Mouse (Mus musculus) forebrain, embryonic 14.5 days (tissue): ENCODE results near the gene Prss27. TPM values are rescaled to one million over a fixed set of nuclear protein-coding genes. Genes with fewer than 3 reads are reported as not detected.

Experiments
- ATAC-seq: fragments of 200-750 bp; cut with Nextera tagmentation; 2 replicates; pipeline ENCODE4 v1.8.0; 2017; ENCODE audit warnings: mild to moderate bottlenecking, moderate library complexity
- DNase-seq: peaks from one replicate; pipeline ENCODE4 v3.0.0-alpha.2; 2015; ENCODE audit warnings: low spot score
- H3K27ac ChIP-seq: fragments of 300-500 bp; sonication (generic); 2 replicates; pipeline ENCODE4 v1.5.1; 2014; ENCODE audit warnings: low read depth, mild to moderate bottlenecking, control low read depth, low read length, moderate library complexity
- H3K27me3 ChIP-seq: fragments of 300-500 bp; sonication (generic); replicated peaks from 2 replicates; pipeline ENCODE4 v1.6.1; 2014; ENCODE audit warnings: low read length, control low read depth, mixed read lengths; ENCODE audit not compliant: control insufficient read depth, insufficient read depth
- H3K36me3 ChIP-seq: fragments of 300-500 bp; sonication (generic); 2 replicates; pipeline ENCODE4 v1.6.1; 2014; ENCODE audit warnings: low read length, control low read depth; ENCODE audit not compliant: control insufficient read depth, insufficient read depth
- H3K4me1 ChIP-seq: fragments of 300-500 bp; sonication (generic); 2 replicates; pipeline ENCODE4 v1.6.1; 2014; ENCODE audit warnings: antibody characterized with exemption, low read length, control low read depth; ENCODE audit not compliant: control insufficient read depth, insufficient read depth
- H3K4me2 ChIP-seq: fragments of 300-500 bp; sonication (generic); 2 replicates; pipeline ENCODE4 v1.6.1; 2014; ENCODE audit warnings: mild to moderate bottlenecking, control low read depth, low read length
- H3K4me3 ChIP-seq: fragments of 300-500 bp; sonication (generic); 2 replicates; pipeline ENCODE4 v1.5.1; 2014; ENCODE audit warnings: low read depth, low read length, control low read depth
- H3K9ac ChIP-seq: fragments of 300-500 bp; sonication (generic); 2 replicates; pipeline ENCODE4 v1.6.1; 2014; ENCODE audit warnings: mild to moderate bottlenecking, low read length, control low read depth, moderate library complexity
- H3K9me3 ChIP-seq: fragments of 300-500 bp; sonication (generic); replicated peaks from 2 replicates; pipeline ENCODE4 v1.6.1; 2016; ENCODE audit warnings: low read length, control low read depth, mixed read lengths; ENCODE audit not compliant: control insufficient read depth
- WGBS: fragments of 180-500 bp; shearing (Covaris S2); extraction: QIAGEN DNeasy Blood & Tissue Kit; methylation state at CpG from one replicate; pipeline ENCODE4 v1.1.7; 2014; 5-methylcytosine and 5-hydroxymethylcytosine counted together
- polyA plus RNA-seq: library from polyadenylated mRNA; unstranded; fragments of >200 nt; fragmentation: Nextera tagmentation; extraction: Ambion mirVana; gene quantifications from 2 replicates; pipeline ENCODE4 v1.2.1, GENCODE M21; 2014

Gene Prss27
- polyA plus RNA-seq, 1 experiment from 2014 or later = not detected

DNA sequence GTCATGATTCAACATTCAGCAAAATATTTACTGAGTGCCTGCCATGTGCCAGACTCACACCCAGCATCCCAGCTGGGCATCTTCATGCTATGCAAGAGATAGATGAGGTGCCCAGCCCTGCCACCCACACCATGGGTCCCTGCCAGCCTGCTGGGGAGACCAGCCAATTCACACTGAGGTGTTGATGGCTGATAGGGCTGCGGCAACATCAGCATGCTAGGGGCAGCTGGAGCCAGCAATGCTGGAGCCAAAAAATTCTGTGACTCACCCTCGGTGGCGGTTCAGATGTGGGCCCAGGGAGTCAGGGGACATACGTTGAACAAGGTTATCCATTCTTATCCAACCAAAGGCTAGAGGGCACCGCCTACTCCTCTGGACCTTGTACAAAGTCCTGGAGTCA is 37.5 kb upstream of the Prss27 start:
- Histone ChIP-seq H3K27ac (no peak overlapping the region), H3K4me1 (no peaks in the 10 kb centered on the region), H3K4me3 (no peak overlapping the region), H3K9me3 (no peaks in the 10 kb centered on the region), H3K27me3 (no peaks in the 10 kb centered on the region), H3K36me3 (no peaks in the 10 kb centered on the region), H3K9ac (no peak overlapping the region), H3K4me2 (no peak overlapping the region)
- no peak for ATAC-seq
- DNase-seq = no peak
- WGBS = 74% methylated on average over 5 of the region's 5 CpGs

DNA sequence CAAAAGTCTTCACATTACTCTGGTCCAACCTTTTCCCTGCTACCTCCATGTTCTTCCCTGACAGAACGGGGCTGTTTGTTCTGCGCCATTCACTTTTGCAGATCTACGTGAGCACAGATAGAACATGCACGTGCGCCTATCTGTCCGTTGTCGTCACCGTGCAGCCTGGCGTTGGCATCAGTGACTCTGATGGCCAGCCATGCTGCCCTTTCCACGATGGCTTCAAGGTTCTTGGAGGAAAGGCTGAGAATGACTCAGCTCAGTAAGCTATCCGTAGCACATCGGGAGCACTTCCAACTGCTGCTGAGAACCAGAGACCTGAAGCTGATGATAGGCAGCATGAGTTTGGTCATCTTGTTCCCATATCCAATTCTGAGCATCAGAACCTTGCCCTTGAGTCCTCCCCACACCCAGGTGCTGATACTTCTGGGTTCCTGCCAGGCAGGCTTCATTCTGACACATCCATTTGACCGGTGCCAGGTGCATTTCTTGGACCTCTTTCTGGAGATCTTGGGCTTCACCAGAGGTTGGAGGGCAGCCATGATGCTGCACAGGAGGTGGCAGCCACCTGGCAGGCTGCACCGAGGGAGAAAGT is 33.8 kb upstream of the Prss27 start:
- DNase-seq = no peak
- H3K4me2 ChIP-seq = no peak overlapping the region
- no peaks in the 10 kb centered on the region for H3K9me3 ChIP-seq
- H3K4me3 ChIP-seq = no peak overlapping the region
- no peak for ATAC-seq
- H3K36me3 ChIP-seq = no peaks in the 10 kb centered on the region
- 90% methylated on average over 14 of the region's 14 CpGs for WGBS
- no peak overlapping the region for H3K9ac ChIP-seq
- no peaks in the 10 kb centered on the region for H3K27me3 ChIP-seq
- no peaks in the 10 kb centered on the region for H3K4me1 ChIP-seq
- H3K27ac ChIP-seq = no peak overlapping the region

DNA sequence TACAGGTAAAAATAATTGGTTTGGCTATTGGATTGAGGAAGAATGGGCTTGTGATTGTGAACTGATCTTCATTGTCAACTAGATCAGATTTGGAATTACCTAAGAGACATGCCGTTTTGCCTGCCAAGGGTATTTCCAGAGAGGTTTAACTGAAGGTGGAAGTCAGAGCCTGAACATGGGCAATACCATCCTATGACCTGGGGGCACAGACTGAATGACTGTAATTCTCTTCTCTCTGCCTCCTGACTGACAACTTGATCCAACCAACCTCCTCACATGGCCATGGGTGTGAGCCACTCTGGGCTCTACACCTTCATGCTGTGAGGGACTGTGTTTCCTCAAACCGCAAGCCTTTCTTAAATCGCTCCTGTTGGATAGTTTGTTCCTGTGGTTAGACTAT is 32.9 kb upstream of the Prss27 start:
- Histone ChIP-seq H3K9ac (no peak overlapping the region), H3K4me1 (no peaks in the 10 kb centered on the region), H3K27ac (no peak overlapping the region), H3K9me3 (no peaks in the 10 kb centered on the region), H3K4me3 (no peak overlapping the region), H3K27me3 (no peaks in the 10 kb centered on the region), H3K36me3 (no peaks in the 10 kb centered on the region), H3K4me2 (no peak overlapping the region)
- ATAC-seq (no peak), DNase-seq (no peak)
- WGBS = 93% methylated on average over 3 of the region's 3 CpGs

GRCm38 (mm10) chr17:24006930-24007329 is 31.0 kb upstream of the Prss27 start:
- no peaks in the 10 kb centered on the region for H3K27me3 ChIP-seq
- H3K4me2 ChIP-seq = no peak overlapping the region
- H3K27ac ChIP-seq = no peak overlapping the region
- WGBS = 43% methylated on average over 2 of the region's 2 CpGs
- no peaks in the 10 kb centered on the region for H3K36me3 ChIP-seq
- ATAC-seq (no peak), DNase-seq (no peak)
- no peaks in the 10 kb centered on the region for H3K4me1 ChIP-seq
- H3K9ac ChIP-seq = no peak overlapping the region
- H3K9me3 ChIP-seq = no peaks in the 10 kb centered on the region
- no peak overlapping the region for H3K4me3 ChIP-seq

DNA sequence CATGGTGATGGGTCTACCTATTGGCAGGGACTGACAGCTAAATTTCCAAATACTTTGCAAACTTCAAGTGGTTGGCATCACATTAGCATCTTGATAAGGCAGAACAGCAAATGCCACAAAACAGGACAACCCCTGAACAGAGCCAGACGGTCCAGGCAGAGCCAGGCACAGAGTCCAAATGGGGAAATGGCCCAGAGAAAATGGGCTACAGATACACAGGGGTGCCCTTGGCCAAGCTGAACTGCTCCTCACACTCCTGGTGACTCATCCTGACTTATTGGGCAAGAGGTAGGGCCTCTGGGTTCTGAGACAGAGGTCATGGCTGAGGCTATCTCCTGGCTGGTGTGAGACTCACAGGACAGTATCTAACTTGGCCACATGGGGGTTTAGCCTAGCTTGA is 30.6 kb upstream of the Prss27 start:
- 84% methylated on average over 1 of the region's 1 CpGs for WGBS
- ATAC-seq (no peak), DNase-seq (no peak)
- Histone ChIP-seq H3K9me3 (no peaks in the 10 kb centered on the region), H3K4me3 (no peak overlapping the region), H3K4me2 (no peak overlapping the region), H3K36me3 (no peaks in the 10 kb centered on the region), H3K4me1 (no peaks in the 10 kb centered on the region), H3K27ac (no peak overlapping the region), H3K27me3 (no peaks in the 10 kb centered on the region), H3K9ac (no peak overlapping the region)

- no peak for ATAC-seq
- no peak overlapping the region for H3K4me3 ChIP-seq
- WGBS = 76% methylated on average over 4 of the region's 4 CpGs
These were observed 29.8 kb upstream of the Prss27 start for GRCm38 (mm10) chr17:24008105-24008504.

DNA sequence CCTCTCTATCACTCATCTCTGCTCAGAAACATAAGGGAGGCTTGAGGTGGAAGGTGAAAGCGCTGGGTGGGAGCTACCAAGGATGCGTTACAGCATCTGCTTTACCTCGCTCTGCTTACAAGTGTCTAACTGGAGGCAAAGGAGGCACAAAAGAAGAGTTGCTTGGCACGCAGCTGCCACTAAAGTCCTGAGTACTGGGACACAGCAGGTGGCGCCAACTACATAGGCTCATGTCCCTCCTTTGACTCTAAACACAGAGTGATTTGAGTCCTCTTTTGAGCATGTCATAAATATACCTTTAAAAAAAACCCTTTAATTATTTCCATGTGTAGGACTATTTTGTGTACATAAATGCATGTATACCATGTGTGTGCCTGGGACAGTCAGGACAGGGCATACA is 28.3 kb upstream of the Prss27 start:
- 53% methylated on average over 5 of the region's 5 CpGs for WGBS
- H3K4me1 ChIP-seq = no peaks in the 10 kb centered on the region
- H3K4me3 ChIP-seq = no peak overlapping the region
- no peak for DNase-seq
- no peak overlapping the region for H3K4me2 ChIP-seq
- H3K36me3 ChIP-seq = no peaks in the 10 kb centered on the region
- H3K27ac ChIP-seq = no peak overlapping the region
- ATAC-seq = no peak
- H3K9ac ChIP-seq = no peak overlapping the region
- no peaks in the 10 kb centered on the region for H3K9me3 ChIP-seq
- no peaks in the 10 kb centered on the region for H3K27me3 ChIP-seq

More at GRCm38 (mm10) chr17:24008105-24008504, 29.8 kb upstream of the Prss27 start:
- H3K9me3 ChIP-seq = no peaks in the 10 kb centered on the region
- no peaks in the 10 kb centered on the region for H3K27me3 ChIP-seq
- no peak for DNase-seq
- H3K27ac ChIP-seq = no peak overlapping the region
- no peak overlapping the region for H3K4me2 ChIP-seq
- no peaks in the 10 kb centered on the region for H3K36me3 ChIP-seq
- no peaks in the 10 kb centered on the region for H3K4me1 ChIP-seq
- no peak overlapping the region for H3K9ac ChIP-seq

DNA sequence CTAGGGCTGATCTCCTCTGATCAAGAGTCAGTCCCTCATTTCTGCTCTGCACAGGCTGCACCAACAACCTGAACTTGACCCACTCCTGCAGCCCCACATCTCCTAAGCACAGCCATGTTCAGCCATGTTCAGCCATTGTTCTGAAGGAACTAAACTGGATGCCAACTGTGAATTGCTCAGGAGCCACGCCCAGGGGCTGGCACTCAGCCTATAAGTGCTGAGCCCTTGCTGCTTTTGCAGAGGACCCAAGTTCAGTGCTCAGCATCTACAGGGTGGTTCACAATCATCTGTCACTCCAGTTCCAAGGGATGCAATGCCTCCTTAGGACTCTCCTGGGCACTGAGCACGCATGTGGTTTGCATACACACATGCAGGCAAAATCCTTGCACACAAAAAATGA is 25.0 kb upstream of the Prss27 start:
- H3K4me1 ChIP-seq = no peaks in the 10 kb centered on the region
- H3K27me3 ChIP-seq = no peaks in the 10 kb centered on the region
- no peaks in the 10 kb centered on the region for H3K36me3 ChIP-seq
- no peak overlapping the region for H3K9ac ChIP-seq
- no peak overlapping the region for H3K4me2 ChIP-seq
- H3K27ac ChIP-seq = no peak overlapping the region
- no peaks in the 10 kb centered on the region for H3K9me3 ChIP-seq
- no peak for ATAC-seq
- no peak overlapping the region for H3K4me3 ChIP-seq
- DNase-seq = no peak
- WGBS = 74% methylated on average over 2 of the region's 2 CpGs

DNA sequence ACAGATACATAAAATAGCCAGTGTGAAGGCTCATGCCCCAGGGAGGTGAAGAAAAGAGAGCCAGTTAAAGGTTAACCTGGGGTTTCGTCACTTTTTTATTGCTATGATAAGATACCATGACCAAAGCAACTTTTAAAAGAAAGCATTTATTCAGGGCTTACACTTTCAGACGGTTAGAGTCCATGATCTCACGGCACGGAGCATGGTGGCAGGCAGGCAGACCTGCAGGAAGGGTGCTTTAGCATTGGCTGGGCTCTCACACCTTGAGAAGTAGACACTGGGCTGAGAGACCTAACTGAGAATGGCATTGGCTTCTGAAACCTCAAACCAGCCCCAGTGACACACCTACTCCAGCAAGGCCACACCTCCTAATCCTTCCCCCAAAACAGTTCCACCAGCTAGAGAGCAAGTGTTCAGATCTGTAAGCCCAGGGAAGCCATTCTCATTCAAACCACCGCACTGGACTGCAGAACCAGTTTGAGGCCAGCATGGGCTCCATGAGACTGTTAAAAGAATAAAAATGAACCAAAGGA is 23.4 kb upstream of the Prss27 start:
- Histone ChIP-seq H3K4me1 (no peaks in the 10 kb centered on the region), H3K4me2 (no peak overlapping the region), H3K9me3 (no peaks in the 10 kb centered on the region), H3K4me3 (no peak overlapping the region), H3K9ac (no peak overlapping the region), H3K36me3 (no peaks in the 10 kb centered on the region), H3K27me3 (no peaks in the 10 kb centered on the region), H3K27ac (no peak overlapping the region)
- 91% methylated on average over 5 of the region's 5 CpGs for WGBS
- ATAC-seq = no peak
- no peak for DNase-seq
